Mouse (Mus musculus): ENCODE measurements at regions not wholly inside any gene's neighbourhood (a gene's known extent, or its start where the extent isn't known, plus 50 kb on each side); places are given as distances from the start of the nearest gene placed in this dataset.

GRCm38 (mm10) chr6:50898792-50899191 is 244.6 kb upstream of the Npvf start:
- no peak overlapping the region for H3K4me2 ChIP-seq (ENCODE audit: low read depth)
- TF ChIP-seq EP300 (IDR thresholded peaks at IDR 0.05; ENCODE audit: low read depth) (no peak), CTCF (IDR thresholded peaks at IDR 0.05; ENCODE audit: low read depth) (peak; percentile 71)
- no peaks in the 10 kb centered on the region for H3K9me3 ChIP-seq (ENCODE audit: control insufficient read depth, low read length)
- no peak overlapping the region for H3K9ac ChIP-seq (replicated peaks)
- ATAC-seq (ENCODE audit: insufficient read depth), result no peak
- no peak overlapping the region for H3K27ac ChIP-seq
- H3K4me1 ChIP-seq (replicated peaks; ENCODE audit: control insufficient read depth in 2 of 2, insufficient read depth in 2 of 2, low read length in 1 of 2), result no peaks in the 10 kb centered on the region
- H3K4me3 ChIP-seq (ENCODE audit: insufficient read depth in 1 of 2, low read depth in 2 of 2, low read length in 2 of 2), result no peak overlapping the region
- 60% methylated on average over 3 of the region's 3 CpGs for WGBS (ENCODE audit: insufficient replicate concordance)
- no peaks in the 10 kb centered on the region; the same call in 1 of the 2 replicates for H3K27me3 ChIP-seq (ENCODE audit: control insufficient read depth, insufficient read depth, low read length)
- no peak for DNase-seq (ENCODE audit: low read depth in 3 of 3, low spot score in 3 of 3)
- no peaks in the 10 kb centered on the region for H3K36me3 ChIP-seq (replicated peaks; ENCODE audit: control insufficient read depth, insufficient read depth, low read depth)

GRCm38 (mm10) chr6:50915166-50916030 is 261.2 kb upstream of the Npvf start:
- ATAC-seq (ENCODE audit: insufficient read depth) (no peak), DNase-seq (ENCODE audit: low read depth in 3 of 3, low spot score in 3 of 3) (no peak)
- Histone ChIP-seq H3K4me3 (ENCODE audit: insufficient read depth in 1 of 2, low read depth in 2 of 2, low read length in 2 of 2) (no peak overlapping the region), H3K4me1 (replicated peaks; ENCODE audit: control insufficient read depth in 2 of 2, insufficient read depth in 2 of 2, low read length in 1 of 2) (no peaks in the 10 kb centered on the region), H3K27ac (no peak overlapping the region), H3K9ac (replicated peaks) (no peak overlapping the region), H3K27me3 (ENCODE audit: control insufficient read depth, insufficient read depth, low read length) (no peaks in the 10 kb centered on the region), H3K36me3 (replicated peaks; ENCODE audit: control insufficient read depth, insufficient read depth, low read depth) (no peaks in the 10 kb centered on the region), H3K9me3 (ENCODE audit: control insufficient read depth, low read length) (no peaks in the 10 kb centered on the region), H3K4me2 (ENCODE audit: low read depth) (no peak overlapping the region)
- 56% methylated on average over 8 of the region's 8 CpGs for WGBS (ENCODE audit: insufficient replicate concordance)
- TF ChIP-seq EP300 (IDR thresholded peaks at IDR 0.05; ENCODE audit: low read depth) (no peak), CTCF (IDR thresholded peaks at IDR 0.05; ENCODE audit: low read depth) (no peak)

- ATAC-seq (ENCODE audit: insufficient read depth) (no peak), DNase-seq (ENCODE audit: low read depth in 3 of 3, low spot score in 3 of 3) (no peak)
- Histone ChIP-seq H3K4me1 (replicated peaks; ENCODE audit: control insufficient read depth in 2 of 2, insufficient read depth in 2 of 2, low read length in 1 of 2) (no peaks in the 10 kb centered on the region), H3K9me3 (ENCODE audit: control insufficient read depth, low read length) (no peaks in the 10 kb centered on the region), H3K27ac (no peak overlapping the region), H3K9ac (replicated peaks) (no peak overlapping the region), H3K36me3 (replicated peaks; ENCODE audit: control insufficient read depth, insufficient read depth, low read depth) (no peaks in the 10 kb centered on the region), H3K4me3 (ENCODE audit: insufficient read depth in 1 of 2, low read depth in 2 of 2, low read length in 2 of 2) (no peak overlapping the region), H3K4me2 (ENCODE audit: low read depth) (no peak overlapping the region), H3K27me3 (ENCODE audit: control insufficient read depth, insufficient read depth, low read length) (no peaks in the 10 kb centered on the region)
- 65% methylated on average over 3 of the region's 3 CpGs for WGBS (ENCODE audit: insufficient replicate concordance)
- TF ChIP-seq EP300 (IDR thresholded peaks at IDR 0.05; ENCODE audit: low read depth), result no peak
- TF ChIP-seq CTCF (IDR thresholded peaks at IDR 0.05; ENCODE audit: low read depth), result no peak
These were observed 264.0 kb upstream of the Npvf start for GRCm38 (mm10) chr6:50918248-50918647.

GRCm38 (mm10) chr6:50922235-50922634 is 268.0 kb upstream of the Npvf start:
- no peak overlapping the region for H3K9ac ChIP-seq (replicated peaks)
- H3K4me2 ChIP-seq (ENCODE audit: low read depth), result no peak overlapping the region
- no peaks in the 10 kb centered on the region for H3K27me3 ChIP-seq (ENCODE audit: control insufficient read depth, insufficient read depth, low read length)
- H3K27ac ChIP-seq, result no peak overlapping the region
- no peak overlapping the region for H3K4me3 ChIP-seq (ENCODE audit: insufficient read depth in 1 of 2, low read depth in 2 of 2, low read length in 2 of 2)
- H3K4me1 ChIP-seq (replicated peaks; ENCODE audit: control insufficient read depth in 2 of 2, insufficient read depth in 2 of 2, low read length in 1 of 2), result no peaks in the 10 kb centered on the region
- DNase-seq (ENCODE audit: low read depth in 3 of 3, low spot score in 3 of 3) (no peak), ATAC-seq (ENCODE audit: insufficient read depth) (no peak)
- H3K9me3 ChIP-seq (ENCODE audit: control insufficient read depth, low read length), result no peaks in the 10 kb centered on the region
- TF ChIP-seq CTCF (IDR thresholded peaks at IDR 0.05; ENCODE audit: low read depth) (no peak), EP300 (IDR thresholded peaks at IDR 0.05; ENCODE audit: low read depth) (no peak)
- 72% methylated on average over 3 of the region's 3 CpGs for WGBS (ENCODE audit: insufficient replicate concordance)
- no peaks in the 10 kb centered on the region for H3K36me3 ChIP-seq (replicated peaks; ENCODE audit: control insufficient read depth, insufficient read depth, low read depth)

GRCm38 (mm10) chr6:50924571-50924970 is 270.3 kb upstream of the Npvf start:
- 42% methylated on average over 5 of the region's 5 CpGs for WGBS (ENCODE audit: insufficient replicate concordance)
- TF ChIP-seq EP300 (IDR thresholded peaks at IDR 0.05; ENCODE audit: low read depth) (no peak), CTCF (IDR thresholded peaks at IDR 0.05; ENCODE audit: low read depth) (no peak)
- H3K27me3 ChIP-seq (ENCODE audit: control insufficient read depth, insufficient read depth, low read length), result no peaks in the 10 kb centered on the region
- no peaks in the 10 kb centered on the region for H3K9me3 ChIP-seq (ENCODE audit: control insufficient read depth, low read length)
- no peak overlapping the region for H3K9ac ChIP-seq (replicated peaks)
- H3K4me2 ChIP-seq (ENCODE audit: low read depth), result no peak overlapping the region
- no peaks in the 10 kb centered on the region for H3K4me1 ChIP-seq (replicated peaks; ENCODE audit: control insufficient read depth in 2 of 2, insufficient read depth in 2 of 2, low read length in 1 of 2)
- DNase-seq (ENCODE audit: low read depth in 3 of 3, low spot score in 3 of 3) (no peak), ATAC-seq (ENCODE audit: insufficient read depth) (no peak)
- no peak overlapping the region for H3K4me3 ChIP-seq (ENCODE audit: insufficient read depth in 1 of 2, low read depth in 2 of 2, low read length in 2 of 2)
- no peak overlapping the region for H3K27ac ChIP-seq
- no peaks in the 10 kb centered on the region for H3K36me3 ChIP-seq (replicated peaks; ENCODE audit: control insufficient read depth, insufficient read depth, low read depth)

Measured in liver, embryonic 14.5 days (tissue).